Mouse (Mus musculus) midbrain, postnatal 0 days (tissue): ENCODE measurements around the gene Mto1. TPM values are rescaled to one million over a fixed set of nuclear protein-coding genes. Genes with fewer than 3 reads are reported as not detected.

Source experiments
- ATAC-seq: fragments of 200-750 bp; cut with Nextera tagmentation; 2 replicates; pipeline ENCODE4 v1.8.0; 2017; ENCODE audit warnings: moderate number of reproducible peaks, mild to moderate bottlenecking, moderate TSS enrichment, moderate library complexity; ENCODE audit not compliant: low FRiP score
- DNase-seq: peaks from one replicate; pipeline ENCODE4 v3.0.0-alpha.2; 2015; ENCODE audit warnings: low spot score
- H3K27ac ChIP-seq: fragments of 300-500 bp; sonication (generic); 2 replicates; pipeline ENCODE4 v1.5.1; 2014; ENCODE audit warnings: low read depth, mild to moderate bottlenecking, low read length, mixed read lengths
- H3K27me3 ChIP-seq: fragments of 300-500 bp; sonication (generic); 2 replicates; pipeline ENCODE4 v1.6.1; 2014; ENCODE audit warnings: low read length, control low read depth, mixed read lengths; ENCODE audit not compliant: insufficient read depth
- H3K36me3 ChIP-seq: fragments of 300-500 bp; sonication (generic); 2 replicates; pipeline ENCODE4 v1.6.1; 2014; ENCODE audit warnings: low read length, control low read depth, mixed read lengths; ENCODE audit not compliant: insufficient read depth
- H3K4me1 ChIP-seq: fragments of 300-500 bp; sonication (generic); 2 replicates; pipeline ENCODE4 v1.6.1; 2014; ENCODE audit warnings: mild to moderate bottlenecking, control low read depth, antibody characterized with exemption, low read length, mixed read lengths; ENCODE audit not compliant: insufficient read depth
- H3K4me2 ChIP-seq: fragments of 300-500 bp; sonication (generic); 2 replicates; pipeline ENCODE4 v1.6.1; 2014; ENCODE audit warnings: low read depth, mild to moderate bottlenecking, low read length, mixed read lengths; ENCODE audit not compliant: poor library complexity, severe bottlenecking
- H3K4me3 ChIP-seq: fragments of 300-500 bp; sonication (generic); 2 replicates; pipeline ENCODE4 v1.5.1; 2014; ENCODE audit warnings: low read depth, mild to moderate bottlenecking, low read length, moderate library complexity
- H3K9ac ChIP-seq: fragments of 300-500 bp; sonication (generic); replicated peaks from 2 replicates; pipeline ENCODE4 v1.6.1; 2014; ENCODE audit warnings: mild to moderate bottlenecking, low read length, moderate library complexity, mixed read lengths; ENCODE audit not compliant: poor library complexity, severe bottlenecking
- H3K9me3 ChIP-seq: fragments of 300-500 bp; sonication (generic); 2 replicates; pipeline ENCODE4 v1.6.1; 2016; ENCODE audit warnings: low read length, control low read depth
- CTCF ChIP-seq: IDR thresholded peaks from 2 replicates; pipeline ENCODE4 v1.5.1; 2016; ENCODE audit warnings: antibody characterized with exemption, mild to moderate bottlenecking
- WGBS: fragments of 180-500 bp; shearing (Covaris S2); extraction: QIAGEN DNeasy Blood & Tissue Kit; methylation state at CpG from one replicate; pipeline ENCODE4 v1.1.7; 2014; 5-methylcytosine and 5-hydroxymethylcytosine counted together
- polyA plus RNA-seq: library from polyadenylated mRNA; unstranded; fragments of >200 nt; fragmentation: Nextera tagmentation; extraction: Ambion mirVana; gene quantifications from 2 replicates; pipeline ENCODE4 v1.2.1, GENCODE M21; 2015
- total RNA-seq: library from RNA; depleted of rRNA; stranded (reverse); fragments of >200 nt; gene quantifications from 2 replicates; pipeline ENCODE4 v1.2.3, GENCODE M21; 2014

The Mto1 gene
- total and polyA plus RNA-seq, 2 experiments from 2014 or later: 18.5 to 27.5 TPM

DNA sequence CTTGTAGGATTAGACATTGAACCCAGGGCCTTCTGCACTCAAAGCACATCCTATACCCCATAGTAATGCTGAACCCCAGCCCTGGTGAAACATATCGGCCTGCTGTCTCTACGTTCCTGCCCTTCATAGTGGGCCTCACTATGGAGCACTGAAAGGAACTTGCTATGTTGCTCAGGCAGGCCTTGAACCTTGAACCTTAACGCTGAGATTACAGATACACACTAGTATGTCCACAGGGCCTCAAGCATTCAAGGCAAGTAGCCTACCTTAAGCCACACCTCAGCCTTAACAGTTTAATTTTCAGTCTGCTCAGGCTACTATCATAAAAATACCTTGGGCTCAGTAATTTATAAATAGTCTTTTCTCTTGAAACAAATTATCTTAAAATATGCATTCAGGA is 44.2 kb downstream of the Mto1 start:
- no peaks in the 10 kb centered on the region for H3K27me3 ChIP-seq
- no peaks in the 10 kb centered on the region for H3K4me1 ChIP-seq
- DNase-seq (no peak), ATAC-seq (no peak)
- no peak overlapping the region for H3K4me2 ChIP-seq
- H3K9me3 ChIP-seq: no peaks in the 10 kb centered on the region
- WGBS: 94% methylated on average over 3 of the region's 3 CpGs
- TF ChIP-seq CTCF: no peak
- no peak overlapping the region for H3K9ac ChIP-seq
- no peaks in the 10 kb centered on the region for H3K36me3 ChIP-seq
- H3K27ac ChIP-seq: no peak overlapping the region
- no peak overlapping the region for H3K4me3 ChIP-seq

DNA sequence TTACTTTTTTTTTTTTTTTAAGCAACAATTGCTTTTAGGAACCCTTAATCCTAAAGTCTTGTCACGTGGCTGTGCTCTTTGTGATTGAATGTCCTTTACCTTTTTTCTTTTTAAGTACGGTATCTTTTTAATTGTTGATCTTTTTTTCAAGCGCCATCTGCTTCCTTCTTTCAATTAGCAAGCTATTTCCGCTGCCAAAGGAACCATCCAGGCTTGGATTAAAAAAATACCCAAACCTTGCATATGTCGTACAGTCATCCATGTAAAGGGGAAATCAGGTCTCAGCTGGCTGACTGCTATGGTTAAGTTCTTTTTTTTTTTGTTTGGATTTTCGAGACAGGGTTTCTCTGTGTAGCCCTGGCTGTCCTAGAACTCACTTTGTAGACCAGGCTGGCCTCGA is 45.2 kb downstream of the Mto1 start:
- TF ChIP-seq CTCF: no peak
- no peaks in the 10 kb centered on the region for H3K9me3 ChIP-seq
- H3K27me3 ChIP-seq: no peaks in the 10 kb centered on the region
- no peak overlapping the region for H3K27ac ChIP-seq
- H3K9ac ChIP-seq: no peak overlapping the region
- DNase-seq (no peak), ATAC-seq (no peak)
- H3K36me3 ChIP-seq: no peaks in the 10 kb centered on the region
- no peaks in the 10 kb centered on the region for H3K4me1 ChIP-seq
- 83% methylated on average over 7 of the region's 7 CpGs for WGBS
- no peak overlapping the region for H3K4me2 ChIP-seq
- H3K4me3 ChIP-seq: no peak overlapping the region

DNA sequence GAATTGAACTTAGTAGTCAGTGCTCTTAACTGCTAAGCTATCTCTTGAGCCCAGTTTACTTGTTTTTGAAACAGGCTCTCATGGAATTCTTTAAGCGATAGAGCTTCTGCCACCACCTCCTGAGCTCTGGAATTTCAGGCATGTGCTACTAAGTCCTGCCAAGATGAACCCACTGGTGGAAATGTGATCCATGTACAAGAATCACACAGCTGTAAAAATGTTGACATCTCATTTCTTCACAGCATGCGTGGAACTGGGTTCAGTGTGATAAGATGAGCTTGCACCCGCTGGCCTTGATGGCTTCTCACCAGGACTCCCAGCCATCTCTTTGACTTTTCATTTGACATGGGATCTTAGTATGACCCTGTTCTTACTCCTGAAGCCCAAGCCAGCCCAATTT is 52.4 kb downstream of the Mto1 start:
- Histone ChIP-seq H3K4me3 (no peak overlapping the region), H3K4me2 (no peak overlapping the region), H3K9me3 (no peaks in the 10 kb centered on the region), H3K9ac (no peak overlapping the region), H3K27ac (no peak overlapping the region), H3K4me1 (peaks cover 12% of the 10 kb centered on the region), H3K27me3 (no peaks in the 10 kb centered on the region), H3K36me3 (no peaks in the 10 kb centered on the region)
- no peak for DNase-seq
- WGBS: 77% methylated on average over 3 of the region's 3 CpGs
- no peak for ATAC-seq
- no peak for TF ChIP-seq CTCF

DNA sequence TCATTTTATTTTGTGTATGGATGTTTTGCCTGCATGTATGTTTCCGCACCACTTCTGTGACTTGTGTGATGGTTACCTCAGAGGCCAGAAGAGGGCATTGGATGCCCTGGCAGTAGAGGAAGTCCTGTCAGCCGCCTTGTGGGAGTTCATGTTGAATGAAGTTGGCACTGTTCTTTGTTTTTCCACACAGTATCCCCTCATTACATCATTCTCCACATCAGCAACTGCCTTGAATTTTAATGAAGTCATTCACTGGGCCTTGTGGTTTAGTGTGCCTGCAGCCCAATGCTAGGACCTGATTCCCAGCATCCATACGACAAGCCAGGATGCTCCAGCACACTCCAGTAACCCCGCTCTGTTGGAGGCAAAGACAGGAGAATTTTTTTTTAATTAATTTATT is 53.3 kb downstream of the Mto1 start:
- 0 out of 2 replicates have a peak, but pooled peaks have one; percentile 22 for ATAC-seq
- H3K9ac ChIP-seq: no peak overlapping the region
- peak; percentile 38 for TF ChIP-seq CTCF
- H3K27ac ChIP-seq: no peak overlapping the region
- DNase-seq: peak; percentile 70
- H3K36me3 ChIP-seq: no peaks in the 10 kb centered on the region
- H3K27me3 ChIP-seq: no peaks in the 10 kb centered on the region
- no peak overlapping the region for H3K4me2 ChIP-seq
- WGBS: 61% methylated on average over 4 of the region's 4 CpGs
- H3K9me3 ChIP-seq: no peaks in the 10 kb centered on the region
- H3K4me3 ChIP-seq: no peak overlapping the region
- peaks cover 16% of the 10 kb centered on the region for H3K4me1 ChIP-seq

DNA sequence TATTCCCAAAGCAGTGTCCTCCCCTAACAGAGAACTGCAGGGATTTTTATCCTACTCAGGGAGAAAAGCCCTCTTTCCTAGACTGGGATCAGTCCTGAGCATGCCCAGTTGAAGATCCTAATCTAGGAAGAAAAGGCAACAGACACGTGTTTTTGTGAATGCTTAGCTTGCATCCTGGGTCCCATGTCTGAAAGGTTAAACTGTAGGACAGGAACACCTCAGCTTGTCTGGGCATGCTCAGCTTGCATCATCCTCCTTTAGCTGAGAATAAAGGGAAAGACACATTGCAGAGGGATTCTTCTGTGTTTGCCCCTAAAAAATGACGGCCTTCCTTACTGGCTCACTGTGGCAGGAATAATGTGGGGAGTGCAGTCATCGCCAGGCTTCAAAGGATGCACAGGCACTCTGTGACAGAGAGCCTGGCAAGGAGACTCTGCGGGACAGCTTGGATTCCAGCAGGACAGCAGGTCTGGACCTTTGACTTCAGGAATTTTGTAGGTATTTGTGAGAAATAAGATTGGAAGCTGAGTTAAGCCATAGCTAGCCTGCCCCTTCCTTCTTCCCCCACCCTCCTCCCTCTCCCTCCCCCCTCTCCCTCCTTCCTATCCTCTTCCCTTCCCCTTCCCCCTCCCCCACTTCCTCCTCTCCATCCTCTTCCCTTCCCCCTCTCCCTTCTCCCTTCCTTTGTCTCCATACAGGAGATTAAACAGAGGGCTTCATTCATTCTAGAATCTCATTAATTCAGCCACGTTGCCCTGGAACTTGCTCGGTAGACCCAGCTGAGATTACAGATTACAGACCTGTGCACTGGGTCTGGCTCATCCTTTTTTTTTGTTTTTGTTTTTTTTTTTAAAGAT is 55.4 kb downstream of the Mto1 start:
- peak; percentile 77 for ATAC-seq

DNA sequence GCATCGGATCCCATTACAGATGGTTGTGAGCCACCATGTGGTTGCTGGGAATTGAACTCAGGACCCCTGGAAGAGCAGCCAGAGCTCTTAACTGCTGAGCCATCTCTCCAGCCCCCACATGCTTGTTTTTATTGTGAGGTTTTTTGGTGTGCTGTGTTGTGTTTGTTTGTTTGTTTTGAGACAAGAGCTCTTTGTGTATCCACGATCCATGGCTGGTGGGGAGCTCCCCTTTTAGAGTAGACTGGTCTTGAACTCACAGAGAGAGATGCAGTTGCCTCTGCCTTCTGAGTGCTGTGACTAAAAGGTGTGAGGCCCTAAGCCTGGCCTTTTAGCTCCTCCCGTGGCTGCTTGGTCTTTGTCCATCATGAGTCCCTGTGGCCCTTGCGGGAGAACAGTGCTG is 56.1 kb downstream of the Mto1 start:
- TF ChIP-seq CTCF: no peak
- no peaks in the 10 kb centered on the region; the same call in 1 of the 2 replicates for H3K36me3 ChIP-seq
- H3K9ac ChIP-seq: peak overlapping the region; percentile 56; the same call in 1 of the 2 replicates
- H3K27ac ChIP-seq: peak overlapping the region; percentile 94
- no peaks in the 10 kb centered on the region for H3K27me3 ChIP-seq
- no peaks in the 10 kb centered on the region for H3K9me3 ChIP-seq
- H3K4me1 ChIP-seq: peaks cover 16% of the 10 kb centered on the region
- 58% methylated on average over 4 of the region's 4 CpGs for WGBS
- ATAC-seq: no peak; the same call in 1 of the 2 replicates
- H3K4me3 ChIP-seq: peak overlapping the region; percentile 30
- peak overlapping the region; percentile 46 for H3K4me2 ChIP-seq
- DNase-seq: no peak

More for the DNA sequence above, 55.4 kb downstream of the Mto1 start:
- no peak for TF ChIP-seq CTCF
- H3K27me3 ChIP-seq: no peaks in the 10 kb centered on the region
- peak; percentile 71 for DNase-seq
- peak overlapping the region; percentile 30 for H3K4me3 ChIP-seq
- no peaks in the 10 kb centered on the region for H3K9me3 ChIP-seq
- peak overlapping the region; percentile 56 for H3K9ac ChIP-seq
- peak overlapping the region; percentile 46 for H3K4me2 ChIP-seq
- 2% methylated on average over 6 of the region's 6 CpGs for WGBS
- peak overlapping the region; percentile 94 for H3K27ac ChIP-seq
- peaks cover 16% of the 10 kb centered on the region for H3K4me1 ChIP-seq
- H3K36me3 ChIP-seq: no peaks in the 10 kb centered on the region; the same call in 1 of the 2 replicates
